Mouse (Mus musculus): Measurements from ENCODE around the gene Mrpl58. TPM values are rescaled to one million over a fixed set of nuclear protein-coding genes. Genes with fewer than 3 reads are reported as not detected.
A peak's percentile ranks its signal among the peaks of the same experiment; 100 is the strongest.

Gene Mrpl58
- polyA plus RNA-seq, 1 experiment from 2014 or later, result 232 TPM

GRCm38 (mm10) chr11:115433342-115433741 is 29.8 kb downstream of the Mrpl58 start:
- no peak overlapping the region for H3K4me2 ChIP-seq
- no peak overlapping the region for H3K4me3 ChIP-seq (replicated peaks)
- peaks cover 48% of the 10 kb centered on the region for H3K36me3 ChIP-seq (replicated peaks)
- peaks cover 8% of the 10 kb centered on the region; the same call in 1 of the 2 replicates for H3K27me3 ChIP-seq
- no peak overlapping the region for H3K27ac ChIP-seq
- ATAC-seq (ENCODE audit: low FRiP score), result no peak
- no peaks in the 10 kb centered on the region for H3K9me3 ChIP-seq
- H3K9ac ChIP-seq, result no peak overlapping the region
- H3K4me1 ChIP-seq, result peaks cover 12% of the 10 kb centered on the region
- 82% methylated on average over 6 of the region's 6 CpGs for WGBS

GRCm38 (mm10) chr11:115435596-115436337 is 32.2 kb downstream of the Mrpl58 start:
- Histone ChIP-seq H3K36me3 (replicated peaks) (peaks cover 24% of the 10 kb centered on the region), H3K4me1 (peaks cover 12% of the 10 kb centered on the region), H3K27ac (no peak overlapping the region), H3K27me3 (peaks cover 8% of the 10 kb centered on the region; the same call in 1 of the 2 replicates), H3K4me3 (replicated peaks) (peak overlapping the region; percentile 25), H3K9me3 (no peaks in the 10 kb centered on the region), H3K4me2 (peak overlapping the region; percentile 53), H3K9ac (peak overlapping the region; percentile 48)
- peak; percentile 58; the same call in 1 of the 2 replicates for ATAC-seq (ENCODE audit: low FRiP score)
- WGBS, result 6% methylated on average over 31 of the region's 31 CpGs

GRCm38 (mm10) chr11:115437571-115438122 is 34.1 kb downstream of the Mrpl58 start:
- H3K27me3 ChIP-seq, result peaks cover 8% of the 10 kb centered on the region; the same call in 1 of the 2 replicates
- H3K36me3 ChIP-seq (replicated peaks), result peaks cover 5% of the 10 kb centered on the region; the same call in 1 of the 2 replicates
- ATAC-seq (ENCODE audit: low FRiP score), result no peak
- no peak overlapping the region for H3K4me3 ChIP-seq (replicated peaks)
- H3K9me3 ChIP-seq, result no peaks in the 10 kb centered on the region
- no peak overlapping the region for H3K27ac ChIP-seq
- no peak overlapping the region for H3K9ac ChIP-seq
- WGBS, result 85% methylated on average over 5 of the region's 5 CpGs
- peaks cover 12% of the 10 kb centered on the region for H3K4me1 ChIP-seq
- H3K4me2 ChIP-seq, result no peak overlapping the region

- ATAC-seq (ENCODE audit: low FRiP score), result no peak
- no peak overlapping the region for H3K9ac ChIP-seq
- 86% methylated on average over 3 of the region's 3 CpGs for WGBS
- peaks cover 8% of the 10 kb centered on the region; the same call in 1 of the 2 replicates for H3K27me3 ChIP-seq
- no peak overlapping the region for H3K4me2 ChIP-seq
- H3K36me3 ChIP-seq (replicated peaks), result no peaks in the 10 kb centered on the region
- H3K27ac ChIP-seq, result no peak overlapping the region
- peaks cover 12% of the 10 kb centered on the region for H3K4me1 ChIP-seq
- H3K4me3 ChIP-seq (replicated peaks), result no peak overlapping the region
- no peaks in the 10 kb centered on the region for H3K9me3 ChIP-seq
Measured at GRCm38 (mm10) chr11:115439326-115439725, 35.8 kb downstream of the Mrpl58 start.

GRCm38 (mm10) chr11:115439906-115440595 is 36.5 kb downstream of the Mrpl58 start, which contains the start of gene Trim80:
Trim80 (plus strand) TSS chr11:115440545.
- Histone ChIP-seq H3K27me3 (peaks cover 6% of the 10 kb centered on the region; the same call in 1 of the 2 replicates), H3K9me3 (no peaks in the 10 kb centered on the region), H3K4me1 (peaks cover 12% of the 10 kb centered on the region), H3K4me2 (no peak within 1 kb of the TSS), H3K4me3 (replicated peaks) (no peak within 1 kb of the TSS), H3K36me3 (replicated peaks) (no peaks in the 10 kb centered on the region), H3K27ac (no peak within 1 kb of the TSS), H3K9ac (no peak within 1 kb of the TSS)
- WGBS, result 92% methylated on average over 9 of the region's 9 CpGs
- no peak for ATAC-seq (ENCODE audit: low FRiP score)

- ATAC-seq (ENCODE audit: low FRiP score), result no peak
- H3K9ac ChIP-seq, result no peak overlapping the region
- H3K27me3 ChIP-seq, result no peaks in the 10 kb centered on the region
- 50% methylated on average over 15 of the region's 15 CpGs for WGBS
- H3K9me3 ChIP-seq, result no peaks in the 10 kb centered on the region
- no peak overlapping the region for H3K4me2 ChIP-seq
- no peak overlapping the region for H3K4me3 ChIP-seq (replicated peaks)
- no peak overlapping the region for H3K27ac ChIP-seq
- no peaks in the 10 kb centered on the region for H3K36me3 ChIP-seq (replicated peaks)
- H3K4me1 ChIP-seq, result peaks cover under 1% of the 10 kb centered on the region; the same call in 1 of the 2 replicates
Measured at GRCm38 (mm10) chr11:115441417-115441816, 37.9 kb downstream of the Mrpl58 start.

GRCm38 (mm10) chr11:115446906-115447305 is 43.4 kb downstream of the Mrpl58 start:
- Histone ChIP-seq H3K27me3 (no peaks in the 10 kb centered on the region), H3K36me3 (replicated peaks) (no peaks in the 10 kb centered on the region), H3K4me2 (no peak overlapping the region), H3K9ac (no peak overlapping the region), H3K4me1 (peaks cover 3% of the 10 kb centered on the region; the same call in 1 of the 2 replicates), H3K4me3 (replicated peaks) (no peak overlapping the region), H3K9me3 (no peaks in the 10 kb centered on the region), H3K27ac (no peak overlapping the region)
- ATAC-seq (ENCODE audit: low FRiP score), result no peak
- 86% methylated on average over 3 of the region's 3 CpGs for WGBS

- H3K4me1 ChIP-seq, result peaks cover 3% of the 10 kb centered on the region; the same call in 1 of the 2 replicates
- H3K27me3 ChIP-seq, result no peaks in the 10 kb centered on the region
- no peak overlapping the region for H3K9ac ChIP-seq
- no peaks in the 10 kb centered on the region for H3K36me3 ChIP-seq (replicated peaks)
- ATAC-seq (ENCODE audit: low FRiP score), result no peak
- no peak overlapping the region for H3K4me3 ChIP-seq (replicated peaks)
- no peaks in the 10 kb centered on the region for H3K9me3 ChIP-seq
- WGBS, result 89% methylated on average over 11 of the region's 11 CpGs
- no peak overlapping the region for H3K27ac ChIP-seq
- no peak overlapping the region for H3K4me2 ChIP-seq
Measured at GRCm38 (mm10) chr11:115447321-115447885, 43.9 kb downstream of the Mrpl58 start.

GRCm38 (mm10) chr11:115448075-115448474 is 44.5 kb downstream of the Mrpl58 start:
- Histone ChIP-seq H3K4me2 (no peak overlapping the region), H3K9ac (no peak overlapping the region), H3K4me3 (replicated peaks) (no peak overlapping the region), H3K4me1 (peaks cover 3% of the 10 kb centered on the region; the same call in 1 of the 2 replicates), H3K9me3 (no peaks in the 10 kb centered on the region), H3K36me3 (replicated peaks) (no peaks in the 10 kb centered on the region), H3K27ac (no peak overlapping the region), H3K27me3 (no peaks in the 10 kb centered on the region)
- 86% methylated on average over 16 of the region's 16 CpGs for WGBS
- no peak for ATAC-seq (ENCODE audit: low FRiP score)

GRCm38 (mm10) chr11:115448998-115449397 is 45.4 kb downstream of the Mrpl58 start:
- no peaks in the 10 kb centered on the region for H3K36me3 ChIP-seq (replicated peaks)
- WGBS, result 73% methylated on average over 7 of the region's 7 CpGs
- peaks cover 3% of the 10 kb centered on the region; the same call in 1 of the 2 replicates for H3K4me1 ChIP-seq
- H3K27me3 ChIP-seq, result no peaks in the 10 kb centered on the region
- no peak overlapping the region for H3K27ac ChIP-seq
- no peak for ATAC-seq (ENCODE audit: low FRiP score)
- H3K9me3 ChIP-seq, result no peaks in the 10 kb centered on the region
- H3K9ac ChIP-seq, result no peak overlapping the region
- no peak overlapping the region for H3K4me2 ChIP-seq
- H3K4me3 ChIP-seq (replicated peaks), result no peak overlapping the region

GRCm38 (mm10) chr11:115450176-115450575 is 46.6 kb downstream of the Mrpl58 start:
- WGBS, result 90% methylated on average over 7 of the region's 7 CpGs

GRCm38 (mm10) chr11:115451781-115452241 is 48.3 kb downstream of the Mrpl58 start:
- Histone ChIP-seq H3K4me3 (replicated peaks) (no peak overlapping the region), H3K4me1 (peaks cover 3% of the 10 kb centered on the region; the same call in 1 of the 2 replicates), H3K4me2 (no peak overlapping the region), H3K9ac (no peak overlapping the region), H3K36me3 (replicated peaks) (no peaks in the 10 kb centered on the region), H3K9me3 (peaks cover 4% of the 10 kb centered on the region; the same call in 1 of the 2 replicates), H3K27ac (no peak overlapping the region), H3K27me3 (no peaks in the 10 kb centered on the region)
- ATAC-seq (ENCODE audit: low FRiP score), result no peak
- 91% methylated on average over 8 of the region's 8 CpGs for WGBS

More at GRCm38 (mm10) chr11:115450176-115450575, 46.6 kb downstream of the Mrpl58 start:
- peaks cover 3% of the 10 kb centered on the region; the same call in 1 of the 2 replicates for H3K4me1 ChIP-seq
- no peak overlapping the region for H3K4me3 ChIP-seq (replicated peaks)
- ATAC-seq (ENCODE audit: low FRiP score), result no peak
- no peak overlapping the region for H3K4me2 ChIP-seq
- H3K27ac ChIP-seq, result no peak overlapping the region
- H3K36me3 ChIP-seq (replicated peaks), result no peaks in the 10 kb centered on the region
- no peak overlapping the region for H3K9ac ChIP-seq
- H3K9me3 ChIP-seq, result peaks cover 2% of the 10 kb centered on the region; the same call in 1 of the 2 replicates
- H3K27me3 ChIP-seq, result no peaks in the 10 kb centered on the region
